Mouse (Mus musculus) heart, embryonic 13.5 days (tissue): ENCODE results near the gene Hilpda. TPM values are rescaled to one million over a fixed set of nuclear protein-coding genes. Genes with fewer than 3 reads are reported as not detected.

Experiments
- ATAC-seq: fragments of 200-750 bp; cut with Nextera tagmentation; 2 replicates; pipeline ENCODE4 v1.8.0; 2017; ENCODE audit warnings: moderate TSS enrichment; ENCODE audit not compliant: insufficient number of reproducible peaks, low FRiP score, low TSS enrichment; ENCODE audit errors: extremely low read depth
- H3K27ac ChIP-seq: fragments of 300-500 bp; sonication (generic); replicated peaks from 2 replicates; pipeline ENCODE4 v1.5.1; 2015; ENCODE audit warnings: moderate library complexity, mild to moderate bottlenecking, inconsistent platforms
- H3K27me3 ChIP-seq: fragments of 300-500 bp; sonication (generic); replicated peaks from 2 replicates; pipeline ENCODE4 v1.6.1; 2015; ENCODE audit warnings: mild to moderate bottlenecking, inconsistent platforms
- H3K36me3 ChIP-seq: fragments of 300-500 bp; sonication (generic); 2 replicates; pipeline ENCODE4 v1.6.1; 2015; ENCODE audit warnings: mild to moderate bottlenecking, inconsistent platforms
- H3K4me1 ChIP-seq: fragments of 300-500 bp; sonication (generic); 2 replicates; pipeline ENCODE4 v1.6.1; 2015; ENCODE audit warnings: inconsistent platforms
- H3K4me2 ChIP-seq: fragments of 300-500 bp; sonication (generic); 2 replicates; pipeline ENCODE4 v1.6.1; 2015; ENCODE audit warnings: inconsistent platforms, mild to moderate bottlenecking, moderate library complexity
- H3K4me3 ChIP-seq: fragments of 300-500 bp; sonication (generic); 2 replicates; pipeline ENCODE4 v1.5.1; 2015; ENCODE audit warnings: moderate library complexity, mild to moderate bottlenecking, inconsistent platforms
- H3K9ac ChIP-seq: fragments of 300-500 bp; sonication (generic); 2 replicates; pipeline ENCODE4 v1.6.1; 2015; ENCODE audit warnings: inconsistent platforms, mild to moderate bottlenecking, moderate library complexity
- H3K9me3 ChIP-seq: fragments of 300-500 bp; sonication (generic); 2 replicates; pipeline ENCODE4 v1.6.1; 2016; ENCODE audit warnings: inconsistent platforms
- whole genome bisulfite sequencing: fragments of 180-500 bp; shearing (Covaris S2); methylation state at CpG from one replicate; pipeline ENCODE4 v1.1.7; 2015; ENCODE audit warnings: mixed read lengths; 5-methylcytosine and 5-hydroxymethylcytosine counted together
- polyA plus RNA-seq: library from polyadenylated mRNA; unstranded; fragments of >200 nt; fragmentation: Nextera tagmentation; extraction: Ambion mirVana; gene quantifications from 2 replicates; pipeline ENCODE4 v1.2.1, GENCODE M21; 2015

Gene Hilpda
- polyA plus RNA-seq, 1 experiment from 2014 or later = 23.0 TPM

DNA sequence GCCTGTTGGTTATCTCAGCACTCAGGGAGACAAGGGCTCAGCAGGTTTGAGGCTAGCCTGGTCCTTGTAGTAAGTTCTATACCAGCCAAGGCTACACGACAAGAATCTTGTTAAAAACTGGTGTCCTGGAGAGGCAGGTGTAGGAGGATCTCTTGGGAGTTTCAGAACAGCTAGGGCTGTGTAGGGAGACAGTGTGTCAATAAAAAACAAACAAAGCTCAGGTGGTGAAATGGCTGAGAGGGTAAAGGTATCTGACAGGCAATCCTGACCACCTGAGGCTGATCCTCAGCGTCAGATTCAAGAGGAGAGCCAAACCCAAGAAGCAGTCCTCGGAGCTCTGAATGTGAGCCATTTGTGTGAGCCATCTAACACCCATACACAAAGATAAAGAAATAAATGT is 26.1 kb upstream of the Hilpda start:
- H3K4me1 ChIP-seq = 0 out of 2 replicates have a peak, but pooled peaks cover 4% of the 10 kb centered on the region
- ATAC-seq = no peak
- H3K36me3 ChIP-seq = no peaks in the 10 kb centered on the region
- H3K4me2 ChIP-seq = 0 out of 2 replicates have a peak overlapping the region, but pooled peaks have one; percentile 2
- no peaks in the 10 kb centered on the region; the same call in 1 of the 2 replicates for H3K27me3 ChIP-seq
- 61% methylated on average over 3 of the region's 3 CpGs for WGBS
- H3K4me3 ChIP-seq = no peak overlapping the region
- H3K9ac ChIP-seq = no peak overlapping the region
- H3K27ac ChIP-seq = no peak overlapping the region
- no peaks in the 10 kb centered on the region for H3K9me3 ChIP-seq

DNA sequence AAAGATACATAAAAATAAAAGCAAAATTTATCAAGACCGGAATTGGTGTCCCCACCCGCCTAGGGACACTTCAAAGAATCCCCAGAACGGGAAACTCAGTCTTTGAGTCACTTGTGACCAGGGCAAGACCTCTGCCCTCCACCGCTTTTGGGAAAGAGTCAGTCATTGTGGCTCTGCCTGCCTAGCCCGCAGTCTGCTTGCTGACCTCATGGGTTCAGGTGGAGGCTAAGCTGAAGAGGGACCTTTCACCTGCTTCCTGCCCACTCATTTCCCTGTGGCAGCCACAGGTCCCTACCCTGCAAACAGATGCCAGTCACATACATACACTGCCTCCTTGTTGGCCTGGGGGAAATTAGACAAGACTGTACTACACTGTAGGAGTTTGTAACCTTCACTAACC is 25.7 kb upstream of the Hilpda start:
- H3K9me3 ChIP-seq = no peaks in the 10 kb centered on the region
- 64% methylated on average over 5 of the region's 5 CpGs for WGBS

GRCm38 (mm10) chr6:29247072-29247471 is 25.2 kb upstream of the Hilpda start:
- H3K27ac ChIP-seq = no peak overlapping the region
- H3K9me3 ChIP-seq = no peaks in the 10 kb centered on the region
- H3K4me2 ChIP-seq = no peak overlapping the region
- H3K9ac ChIP-seq = no peak overlapping the region
- no peaks in the 10 kb centered on the region for H3K36me3 ChIP-seq
- ATAC-seq = no peak
- no peaks in the 10 kb centered on the region; the same call in 1 of the 2 replicates for H3K27me3 ChIP-seq
- 60% methylated on average over 4 of the region's 4 CpGs for WGBS
- no peak overlapping the region for H3K4me3 ChIP-seq
- 0 out of 2 replicates have a peak, but pooled peaks cover 4% of the 10 kb centered on the region for H3K4me1 ChIP-seq

More for the DNA sequence above, 25.7 kb upstream of the Hilpda start:
- H3K27me3 ChIP-seq = no peaks in the 10 kb centered on the region; the same call in 1 of the 2 replicates
- no peak overlapping the region for H3K4me2 ChIP-seq
- H3K4me3 ChIP-seq = no peak overlapping the region
- no peak for ATAC-seq
- H3K9ac ChIP-seq = no peak overlapping the region
- no peaks in the 10 kb centered on the region for H3K36me3 ChIP-seq
- H3K27ac ChIP-seq = no peak overlapping the region
- H3K4me1 ChIP-seq = 0 out of 2 replicates have a peak, but pooled peaks cover 4% of the 10 kb centered on the region

- 68% methylated on average over 1 of the region's 1 CpGs for WGBS
- H3K4me2 ChIP-seq = no peak overlapping the region
- H3K36me3 ChIP-seq = no peaks in the 10 kb centered on the region
- H3K4me1 ChIP-seq = no peaks in the 10 kb centered on the region
- H3K27me3 ChIP-seq = peaks cover 15% of the 10 kb centered on the region; the same call in 1 of the 2 replicates
- no peak overlapping the region for H3K4me3 ChIP-seq
- H3K27ac ChIP-seq = no peak overlapping the region
- ATAC-seq = no peak
- no peaks in the 10 kb centered on the region for H3K9me3 ChIP-seq
- H3K9ac ChIP-seq = no peak overlapping the region
Observed at GRCm38 (mm10) chr6:29259418-29259817, 12.9 kb upstream of the Hilpda start.

DNA sequence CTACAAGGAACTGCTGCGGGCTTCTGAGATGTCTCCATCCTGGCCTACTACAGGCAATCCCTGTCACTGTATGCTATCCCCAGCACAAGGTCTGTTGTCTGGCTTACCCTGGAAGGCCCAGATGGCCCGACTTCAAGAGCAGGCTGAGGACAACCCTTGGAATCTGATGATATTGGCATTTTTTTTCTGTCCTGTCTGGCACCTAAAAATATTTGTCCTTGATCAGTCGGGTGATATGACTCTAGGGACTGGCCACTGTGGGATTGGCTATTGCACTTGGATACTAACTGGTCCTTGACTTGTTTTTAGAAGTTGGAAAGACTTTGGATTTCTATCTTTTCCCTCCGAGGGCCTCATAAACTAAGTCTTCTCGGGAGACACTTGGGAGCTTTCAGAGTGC is 10.5 kb upstream of the Hilpda start:
- Histone ChIP-seq H3K9me3 (no peaks in the 10 kb centered on the region), H3K4me2 (no peak overlapping the region), H3K9ac (no peak overlapping the region), H3K36me3 (no peaks in the 10 kb centered on the region), H3K4me1 (no peaks in the 10 kb centered on the region), H3K27ac (no peak overlapping the region), H3K4me3 (no peak overlapping the region), H3K27me3 (peaks cover 15% of the 10 kb centered on the region; the same call in 1 of the 2 replicates)
- WGBS = 64% methylated on average over 5 of the region's 5 CpGs
- no peak for ATAC-seq

- Histone ChIP-seq H3K9ac (no peak overlapping the region), H3K36me3 (no peaks in the 10 kb centered on the region), H3K4me1 (no peaks in the 10 kb centered on the region), H3K4me2 (no peak overlapping the region), H3K27ac (no peak overlapping the region), H3K9me3 (no peaks in the 10 kb centered on the region), H3K4me3 (no peak overlapping the region), H3K27me3 (peaks cover 8% of the 10 kb centered on the region; the same call in 1 of the 2 replicates)
- ATAC-seq = no peak
- 59% methylated on average over 6 of the region's 6 CpGs for WGBS
Observed at GRCm38 (mm10) chr6:29263650-29264455, 8.4 kb upstream of the Hilpda start.

GRCm38 (mm10) chr6:29264456-29264781 is 7.9 kb upstream of the Hilpda start:
- no peak overlapping the region for H3K27ac ChIP-seq
- no peak overlapping the region for H3K9ac ChIP-seq
- H3K4me1 ChIP-seq = no peaks in the 10 kb centered on the region
- no peak overlapping the region for H3K4me3 ChIP-seq
- H3K36me3 ChIP-seq = no peaks in the 10 kb centered on the region
- H3K27me3 ChIP-seq = peaks cover 8% of the 10 kb centered on the region; the same call in 1 of the 2 replicates
- no peak overlapping the region for H3K4me2 ChIP-seq
- WGBS = 76% methylated on average over 3 of the region's 3 CpGs
- no peaks in the 10 kb centered on the region for H3K9me3 ChIP-seq
- no peak for ATAC-seq

DNA sequence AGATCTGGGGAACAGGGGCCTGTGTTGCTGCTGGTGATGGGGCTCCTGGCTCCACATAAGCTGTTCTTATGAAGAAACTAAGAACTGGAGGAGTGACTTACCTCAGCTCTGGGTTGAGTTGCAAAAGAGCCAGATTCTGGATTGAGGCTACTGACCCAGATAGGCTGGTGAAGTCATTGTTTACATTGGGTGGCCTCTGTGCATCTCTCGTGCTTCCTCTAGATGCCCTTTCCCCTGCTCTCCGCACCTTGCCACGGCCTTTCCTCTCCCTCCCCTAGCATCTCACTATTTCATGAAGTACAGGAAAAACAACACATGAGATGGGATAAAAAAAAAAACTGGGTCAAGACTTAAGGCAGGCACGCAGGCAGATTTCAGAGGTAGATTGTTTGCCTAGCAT is 5.4 kb upstream of the Hilpda start:
- peaks cover 9% of the 10 kb centered on the region for H3K4me1 ChIP-seq
- H3K36me3 ChIP-seq = no peaks in the 10 kb centered on the region
- ATAC-seq = no peak
- no peak overlapping the region for H3K4me3 ChIP-seq
- 36% methylated on average over 4 of the region's 4 CpGs for WGBS
- H3K27ac ChIP-seq = no peak overlapping the region
- no peak overlapping the region for H3K4me2 ChIP-seq
- no peak overlapping the region for H3K9ac ChIP-seq
- H3K9me3 ChIP-seq = no peaks in the 10 kb centered on the region
- peaks cover 2% of the 10 kb centered on the region; the same call in 1 of the 2 replicates for H3K27me3 ChIP-seq

DNA sequence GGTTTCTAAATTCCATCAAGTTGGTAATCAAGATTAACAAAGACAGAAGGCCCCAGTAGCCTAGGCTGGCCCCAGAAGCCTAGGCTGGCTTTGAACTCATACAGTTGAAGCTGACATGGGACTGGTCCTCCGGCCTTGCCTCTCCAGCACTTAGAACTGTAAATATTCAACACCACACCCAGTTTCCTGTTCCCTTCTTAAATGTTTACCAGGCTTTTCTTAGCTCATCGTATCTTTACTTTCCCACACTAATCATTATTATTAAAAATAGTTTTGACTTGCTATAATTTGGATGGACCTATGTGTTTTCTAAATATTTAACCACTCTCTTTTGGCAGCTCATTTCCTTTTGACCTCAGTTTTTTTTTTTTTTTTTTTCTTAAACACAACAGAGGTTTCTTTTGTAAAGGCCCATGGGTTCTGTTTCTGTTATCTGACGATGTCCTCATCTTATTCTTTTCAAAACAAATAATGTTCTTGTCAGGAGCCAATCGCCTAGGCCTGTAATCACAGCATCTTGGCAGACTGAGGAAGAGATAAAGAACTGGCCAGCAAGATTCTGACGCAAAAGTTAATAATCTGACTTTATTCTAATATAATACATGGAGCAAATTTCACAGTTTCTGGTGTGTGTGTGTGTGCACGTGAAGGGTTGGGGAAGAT is 3.2 kb upstream of the Hilpda start:
- Histone ChIP-seq H3K36me3 (no peaks in the 10 kb centered on the region), H3K9ac (no peak overlapping the region), H3K27ac (no peak overlapping the region), H3K4me3 (no peak overlapping the region), H3K4me2 (no peak overlapping the region), H3K27me3 (no peaks in the 10 kb centered on the region), H3K9me3 (no peaks in the 10 kb centered on the region), H3K4me1 (peaks cover 20% of the 10 kb centered on the region)
- ATAC-seq = no peak
- WGBS = 63% methylated on average over 6 of the region's 6 CpGs

GRCm38 (mm10) chr6:29270961-29271360 is 1.3 kb upstream of the Hilpda start:
- no peak for ATAC-seq
- peaks cover 20% of the 10 kb centered on the region for H3K4me1 ChIP-seq
- WGBS = 6% methylated on average over 8 of the region's 8 CpGs
- H3K4me3 ChIP-seq = peak overlapping the region; percentile 13; the same call in 1 of the 2 replicates
- peak overlapping the region; percentile 52; the same call in 1 of the 2 replicates for H3K9ac ChIP-seq
- no peak overlapping the region for H3K27ac ChIP-seq
- no peaks in the 10 kb centered on the region for H3K27me3 ChIP-seq
- H3K36me3 ChIP-seq = peaks cover 15% of the 10 kb centered on the region
- H3K9me3 ChIP-seq = no peaks in the 10 kb centered on the region
- H3K4me2 ChIP-seq = peak overlapping the region; percentile 56

GRCm38 (mm10) chr6:29276746-29277145 is 4.5 kb downstream of the Hilpda start:
- WGBS = 94% methylated on average over 5 of the region's 5 CpGs
- ATAC-seq = no peak

More at GRCm38 (mm10) chr6:29276746-29277145, 4.5 kb downstream of the Hilpda start:
- no peaks in the 10 kb centered on the region for H3K9me3 ChIP-seq
- no peak overlapping the region for H3K27ac ChIP-seq
- peaks cover 15% of the 10 kb centered on the region for H3K36me3 ChIP-seq
- H3K4me3 ChIP-seq = no peak overlapping the region
- peaks cover 19% of the 10 kb centered on the region for H3K4me1 ChIP-seq
- H3K9ac ChIP-seq = no peak overlapping the region
- no peak overlapping the region for H3K4me2 ChIP-seq
- no peaks in the 10 kb centered on the region for H3K27me3 ChIP-seq
